Mouse (Mus musculus): ENCODE measurements around the gene Zc3h12c.
"Not testable (repeated sequence)": the region's sequence is repeated elsewhere in the genome, so short reads cannot be mapped to it uniquely, and the experiment has no call there.

The Zc3h12c gene

GRCm38 (mm10) chr9:52098600-52098999, 69.8 kb downstream of the Zc3h12c start:
- peak; percentile 91 to 94 for DNase-seq

- DNase-seq = peak; percentile 38 to 61
Measured at GRCm38 (mm10) chr9:52097386-52097785, 71.0 kb downstream of the Zc3h12c start.

- DNase-seq = no peak
Measured at GRCm38 (mm10) chr9:52095666-52096065, 72.7 kb downstream of the Zc3h12c start.

- no peak for DNase-seq
Measured at GRCm38 (mm10) chr9:52094471-52094980, 73.8 kb downstream of the Zc3h12c start.

- DNase-seq = no peak
Measured at GRCm38 (mm10) chr9:52094016-52094415, 74.4 kb downstream of the Zc3h12c start.

- DNase-seq = no peak
Measured at GRCm38 (mm10) chr9:52093108-52093507, 75.3 kb downstream of the Zc3h12c start.

GRCm38 (mm10) chr9:52092311-52092710, 76.1 kb downstream of the Zc3h12c start:
- DNase-seq = no peak

- DNase-seq = no peak
Measured at GRCm38 (mm10) chr9:52091752-52092151, 76.6 kb downstream of the Zc3h12c start.

GRCm38 (mm10) chr9:52082414-52082813, 86.0 kb downstream of the Zc3h12c start:
- DNase-seq = no peak

GRCm38 (mm10) chr9:52081979-52082378, 86.4 kb downstream of the Zc3h12c start:
- no peak for DNase-seq

GRCm38 (mm10) chr9:52077692-52078091, 90.7 kb downstream of the Zc3h12c start:
- DNase-seq = no peak

- DNase-seq = no peak
Measured at GRCm38 (mm10) chr9:52076089-52076488, 92.3 kb downstream of the Zc3h12c start.

GRCm38 (mm10) chr9:52072202-52072601, 96.2 kb downstream of the Zc3h12c start:
- no peak for DNase-seq

- DNase-seq = not testable (repeated sequence)
Measured at GRCm38 (mm10) chr9:52071352-52071751, 97.0 kb downstream of the Zc3h12c start.

GRCm38 (mm10) chr9:52070052-52070451, 98.3 kb downstream of the Zc3h12c start:
- DNase-seq = no peak
